Mouse (Mus musculus): ENCODE results near the gene Gm17654. TPM values are rescaled to one million over a fixed set of nuclear protein-coding genes. Genes with fewer than 3 reads are reported as not detected.
"Not testable (repeated sequence)": the region's sequence is repeated elsewhere in the genome, so short reads cannot be mapped to it uniquely, and the experiment has no call there.

Gm17654 gene
- polyA plus RNA-seq (2012; rRNA removed), result not detected in 2 replicates

DNA sequence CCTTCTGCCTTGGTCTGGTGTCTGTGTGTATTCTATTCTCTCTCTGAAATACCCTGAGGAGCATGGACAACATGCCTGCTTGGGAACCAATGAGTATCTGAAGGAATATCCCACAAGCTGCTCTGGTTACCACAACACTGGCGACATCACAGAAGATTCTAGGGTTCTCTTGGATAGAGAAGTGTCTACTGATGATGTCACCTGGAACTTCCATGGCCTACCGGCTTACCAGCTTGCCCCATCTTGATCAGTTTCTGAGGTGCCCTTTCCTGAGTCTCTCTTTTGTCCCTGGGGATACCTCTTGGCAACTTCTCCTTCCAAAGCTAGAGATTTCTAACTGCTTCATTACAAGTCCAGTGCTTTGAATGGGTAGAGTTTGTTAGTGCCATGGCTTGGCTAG, at the start of gene Gm17654:
Gene Gm17654, minus strand, starts transcription at position 101 of the 400 bp plus-strand sequence.
- H3K4me1 ChIP-seq (replicated peaks; ENCODE audit: control insufficient read depth, insufficient read depth, low read length); H3K27me3 ChIP-seq (ENCODE audit: control insufficient read depth, insufficient read depth, low read length); H3K4me3 ChIP-seq (ENCODE audit: control insufficient read depth, insufficient read depth, low read length); DNase-seq; H3K27ac ChIP-seq (ENCODE audit: control insufficient read depth, insufficient read depth, low read length); H3K36me3 ChIP-seq (ENCODE audit: control insufficient read depth, insufficient read depth, low read length): not testable (repeated sequence)
- 100% methylated on average over 1 of the region's 2 CpGs for WGBS

DNA sequence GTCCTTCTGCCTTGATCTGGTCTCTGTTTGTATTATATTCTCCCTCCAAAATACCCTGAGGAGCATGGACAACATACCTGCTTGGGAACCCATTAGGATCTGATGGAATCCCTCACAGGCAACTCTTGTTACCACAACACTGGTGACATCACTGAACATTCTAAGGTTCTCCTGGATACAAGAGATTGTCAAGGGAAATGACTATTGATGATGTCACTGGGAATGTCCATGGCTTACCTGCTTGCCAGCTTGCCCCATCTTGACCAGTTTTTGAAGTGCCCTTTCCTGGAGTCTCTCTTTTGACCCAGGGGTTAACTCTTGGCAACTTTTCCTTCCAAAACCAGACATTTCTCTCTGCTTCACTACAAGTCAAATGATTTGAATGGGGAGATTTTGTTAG, 29.0 kb upstream of the Gm17654 start, which contains the start of gene Gm10375:
Gene Gm10375, minus strand, starts transcription at position 101 of the 400 bp plus-strand sequence.
- not testable (repeated sequence) for H3K4me3 ChIP-seq (ENCODE audit: control insufficient read depth, insufficient read depth, low read length); H3K4me1 ChIP-seq (replicated peaks; ENCODE audit: control insufficient read depth, insufficient read depth, low read length); DNase-seq; H3K27me3 ChIP-seq (ENCODE audit: control insufficient read depth, insufficient read depth, low read length); H3K36me3 ChIP-seq (ENCODE audit: control insufficient read depth, insufficient read depth, low read length); H3K27ac ChIP-seq (ENCODE audit: control insufficient read depth, insufficient read depth, low read length)

DNA sequence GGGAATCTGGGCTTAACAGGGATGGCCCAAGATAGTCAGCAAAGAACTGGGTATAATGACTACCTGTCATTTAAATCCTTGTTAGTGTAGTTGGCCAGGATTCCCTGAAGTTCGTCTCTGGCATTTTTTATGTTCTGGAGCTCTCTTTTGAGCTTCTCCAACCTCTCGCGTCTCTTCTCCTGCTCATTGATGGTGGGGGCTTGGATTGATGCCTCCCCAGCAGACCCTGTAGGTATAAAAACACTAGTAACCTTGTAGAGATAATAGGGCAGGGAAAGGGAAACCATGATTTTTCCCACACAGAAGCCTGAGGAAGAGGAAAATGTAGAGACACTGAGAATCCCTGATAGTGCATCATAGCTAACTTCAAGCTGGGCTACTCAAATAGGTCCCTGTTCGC, 977 bp downstream of the Gm17654 start:
- H3K36me3 ChIP-seq (ENCODE audit: control insufficient read depth, insufficient read depth, low read length); H3K27ac ChIP-seq (ENCODE audit: control insufficient read depth, insufficient read depth, low read length); H3K27me3 ChIP-seq (ENCODE audit: control insufficient read depth, insufficient read depth, low read length); H3K4me3 ChIP-seq (ENCODE audit: control insufficient read depth, insufficient read depth, low read length); H3K4me1 ChIP-seq (replicated peaks; ENCODE audit: control insufficient read depth, insufficient read depth, low read length): not testable (repeated sequence)
- peak; percentile 2 for DNase-seq
- 84% methylated on average over 4 of the region's 4 CpGs for WGBS

DNA sequence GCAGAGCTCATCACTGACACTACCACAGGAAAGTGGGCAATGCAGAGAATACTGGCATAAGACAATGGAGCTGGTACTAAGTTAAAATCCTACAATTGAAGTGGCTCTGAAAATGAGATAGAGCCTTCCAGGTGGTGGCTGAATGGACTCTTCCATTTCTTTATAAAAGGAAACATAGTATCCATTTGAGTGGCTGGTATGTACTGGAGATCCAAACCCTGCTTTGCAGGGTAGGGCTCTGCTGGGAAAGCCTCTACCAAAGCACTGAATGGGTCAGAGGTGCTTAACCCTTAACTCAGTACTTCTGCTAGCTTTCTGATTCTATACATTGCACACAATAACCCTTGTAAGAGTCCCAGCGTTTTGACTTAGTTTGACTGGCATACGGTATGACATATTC, 26.7 kb downstream of the Gm17654 start:
- not testable (repeated sequence) for H3K27ac ChIP-seq (ENCODE audit: control insufficient read depth, insufficient read depth, low read length); H3K4me3 ChIP-seq (ENCODE audit: control insufficient read depth, insufficient read depth, low read length); H3K27me3 ChIP-seq (ENCODE audit: control insufficient read depth, insufficient read depth, low read length); H3K4me1 ChIP-seq (replicated peaks; ENCODE audit: control insufficient read depth, insufficient read depth, low read length); H3K36me3 ChIP-seq (ENCODE audit: control insufficient read depth, insufficient read depth, low read length); DNase-seq
- WGBS, result 88% methylated on average over 2 of the region's 2 CpGs

DNA sequence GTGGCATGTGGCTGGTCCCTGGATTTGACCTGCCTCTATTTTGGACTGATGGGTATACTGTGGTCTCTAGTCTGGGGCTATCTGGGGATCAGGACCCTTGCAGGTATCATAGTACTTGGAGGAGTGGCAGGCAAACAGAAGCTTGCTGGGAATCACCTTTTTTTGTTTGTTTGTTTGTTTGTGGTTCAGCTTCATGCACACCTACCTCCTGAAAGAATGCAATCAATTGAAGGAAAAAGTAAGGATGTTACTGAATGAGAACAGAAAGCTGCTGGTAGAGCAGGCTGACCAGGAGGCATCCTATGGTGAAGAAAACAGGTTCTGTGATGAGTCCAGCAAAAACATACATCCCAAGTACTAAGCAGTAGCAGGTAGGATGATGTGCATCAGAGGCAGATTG, 32.7 kb downstream of the Gm17654 start:
- H3K36me3 ChIP-seq (ENCODE audit: control insufficient read depth, insufficient read depth, low read length); DNase-seq; H3K4me1 ChIP-seq (replicated peaks; ENCODE audit: control insufficient read depth, insufficient read depth, low read length); H3K27ac ChIP-seq (ENCODE audit: control insufficient read depth, insufficient read depth, low read length); H3K4me3 ChIP-seq (ENCODE audit: control insufficient read depth, insufficient read depth, low read length); H3K27me3 ChIP-seq (ENCODE audit: control insufficient read depth, insufficient read depth, low read length): not testable (repeated sequence)

DNA sequence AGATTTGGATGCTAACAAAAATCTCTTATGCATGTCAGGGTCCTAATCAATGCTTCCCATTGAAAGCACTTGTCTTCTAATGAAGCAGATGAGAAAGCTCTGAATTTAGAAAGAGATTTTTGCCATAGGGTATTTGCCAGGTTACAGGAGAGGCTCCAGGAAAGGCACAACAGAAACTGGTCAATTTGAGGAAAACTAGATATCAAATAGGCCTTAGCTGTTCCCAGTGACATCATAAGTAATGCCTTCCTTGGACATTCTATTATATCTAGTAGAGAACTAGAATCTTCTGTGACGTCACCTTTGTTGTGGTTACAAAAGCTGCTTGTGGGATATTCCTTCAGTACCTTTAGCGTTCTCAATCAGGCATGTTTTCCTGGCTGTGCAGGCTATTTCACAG, 35.7 kb downstream of the Gm17654 start, which contains the start of gene Gm5799:
Gene Gm5799, plus strand, starts transcription at position 301 of the 400 bp plus-strand sequence.
- not testable (repeated sequence) for H3K27me3 ChIP-seq (ENCODE audit: control insufficient read depth, insufficient read depth, low read length); H3K27ac ChIP-seq (ENCODE audit: control insufficient read depth, insufficient read depth, low read length); H3K36me3 ChIP-seq (ENCODE audit: control insufficient read depth, insufficient read depth, low read length); H3K4me1 ChIP-seq (replicated peaks; ENCODE audit: control insufficient read depth, insufficient read depth, low read length); DNase-seq; H3K4me3 ChIP-seq (ENCODE audit: control insufficient read depth, insufficient read depth, low read length)
- 74% methylated on average over 2 of the region's 2 CpGs for WGBS

DNA sequence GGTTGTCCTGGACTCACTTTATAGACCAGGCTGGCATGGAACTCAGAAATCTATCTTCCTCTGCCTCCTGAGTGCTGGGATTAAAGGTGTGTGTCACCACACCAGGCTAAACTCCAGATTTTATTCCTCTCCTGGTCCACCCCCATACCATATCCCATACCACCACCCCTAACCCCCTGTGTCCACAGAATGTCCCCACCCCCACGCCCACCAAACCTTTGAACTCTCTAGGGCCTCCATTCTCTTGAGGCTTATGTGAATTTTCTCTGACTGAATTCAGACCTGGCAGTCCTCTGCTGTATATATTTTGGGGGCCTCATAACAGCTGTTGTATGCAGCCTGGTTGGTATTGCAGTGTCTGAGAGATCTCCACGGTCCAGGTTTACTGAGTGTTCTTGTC, 40.8 kb downstream of the Gm17654 start:
- H3K36me3 ChIP-seq (ENCODE audit: control insufficient read depth, insufficient read depth, low read length); H3K4me3 ChIP-seq (ENCODE audit: control insufficient read depth, insufficient read depth, low read length); H3K4me1 ChIP-seq (replicated peaks; ENCODE audit: control insufficient read depth, insufficient read depth, low read length); H3K27ac ChIP-seq (ENCODE audit: control insufficient read depth, insufficient read depth, low read length); H3K27me3 ChIP-seq (ENCODE audit: control insufficient read depth, insufficient read depth, low read length): not testable (repeated sequence)
- peak; percentile 11 for DNase-seq
- 82% methylated on average over 2 of the region's 2 CpGs for WGBS

DNA sequence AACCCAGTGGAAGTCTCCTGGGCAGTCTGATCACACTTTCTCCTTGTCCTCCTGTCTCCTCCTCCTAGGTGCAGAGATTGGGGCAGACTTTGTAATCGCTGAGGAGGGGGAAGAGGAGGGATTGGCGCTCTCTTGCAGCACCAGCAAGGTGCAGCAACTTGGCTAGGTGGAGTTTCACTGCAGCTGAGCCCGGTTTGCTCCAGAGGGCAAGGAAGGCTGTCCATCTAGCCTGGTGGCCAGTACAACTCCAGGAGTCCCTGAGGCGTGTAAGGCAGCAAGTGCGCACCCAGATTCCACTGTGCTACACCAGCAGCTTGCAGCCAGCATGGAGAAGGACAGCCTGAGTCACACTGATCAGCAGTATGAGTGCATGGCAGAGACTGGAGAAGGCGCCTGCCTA, 46.6 kb downstream of the Gm17654 start:
- H3K27me3 ChIP-seq (ENCODE audit: control insufficient read depth, insufficient read depth, low read length); H3K27ac ChIP-seq (ENCODE audit: control insufficient read depth, insufficient read depth, low read length); H3K4me3 ChIP-seq (ENCODE audit: control insufficient read depth, insufficient read depth, low read length); H3K4me1 ChIP-seq (replicated peaks; ENCODE audit: control insufficient read depth, insufficient read depth, low read length); H3K36me3 ChIP-seq (ENCODE audit: control insufficient read depth, insufficient read depth, low read length): not testable (repeated sequence)
- DNase-seq, result peak; percentile 13
- WGBS, result 62% methylated on average over 5 of the region's 6 CpGs

DNA sequence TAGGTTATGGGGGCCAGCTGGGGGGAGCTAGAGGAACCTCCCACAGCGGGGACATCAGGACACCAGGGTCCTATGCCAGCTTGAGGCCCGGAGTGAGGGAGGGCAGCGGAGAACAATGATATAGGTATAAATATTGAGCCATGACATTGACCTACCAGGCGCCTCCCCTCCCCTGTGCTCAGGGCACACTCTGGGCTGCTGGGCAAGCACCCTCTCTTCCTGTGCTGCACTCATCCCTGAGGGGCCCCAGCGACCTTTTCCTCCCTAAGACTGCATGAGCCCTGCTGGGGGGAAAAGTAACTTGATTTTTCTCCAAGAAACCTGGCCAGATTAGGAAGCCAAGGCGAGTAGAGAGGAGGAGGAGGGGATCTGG, 46.9 kb downstream of the Gm17654 start:
- not testable (repeated sequence) for H3K27me3 ChIP-seq (ENCODE audit: control insufficient read depth, insufficient read depth, low read length); H3K36me3 ChIP-seq (ENCODE audit: control insufficient read depth, insufficient read depth, low read length); H3K4me1 ChIP-seq (replicated peaks; ENCODE audit: control insufficient read depth, insufficient read depth, low read length); DNase-seq; H3K27ac ChIP-seq (ENCODE audit: control insufficient read depth, insufficient read depth, low read length); H3K4me3 ChIP-seq (ENCODE audit: control insufficient read depth, insufficient read depth, low read length)
- WGBS, result no CpG with 5 or more reads among the region's 6 CpGs

DNA sequence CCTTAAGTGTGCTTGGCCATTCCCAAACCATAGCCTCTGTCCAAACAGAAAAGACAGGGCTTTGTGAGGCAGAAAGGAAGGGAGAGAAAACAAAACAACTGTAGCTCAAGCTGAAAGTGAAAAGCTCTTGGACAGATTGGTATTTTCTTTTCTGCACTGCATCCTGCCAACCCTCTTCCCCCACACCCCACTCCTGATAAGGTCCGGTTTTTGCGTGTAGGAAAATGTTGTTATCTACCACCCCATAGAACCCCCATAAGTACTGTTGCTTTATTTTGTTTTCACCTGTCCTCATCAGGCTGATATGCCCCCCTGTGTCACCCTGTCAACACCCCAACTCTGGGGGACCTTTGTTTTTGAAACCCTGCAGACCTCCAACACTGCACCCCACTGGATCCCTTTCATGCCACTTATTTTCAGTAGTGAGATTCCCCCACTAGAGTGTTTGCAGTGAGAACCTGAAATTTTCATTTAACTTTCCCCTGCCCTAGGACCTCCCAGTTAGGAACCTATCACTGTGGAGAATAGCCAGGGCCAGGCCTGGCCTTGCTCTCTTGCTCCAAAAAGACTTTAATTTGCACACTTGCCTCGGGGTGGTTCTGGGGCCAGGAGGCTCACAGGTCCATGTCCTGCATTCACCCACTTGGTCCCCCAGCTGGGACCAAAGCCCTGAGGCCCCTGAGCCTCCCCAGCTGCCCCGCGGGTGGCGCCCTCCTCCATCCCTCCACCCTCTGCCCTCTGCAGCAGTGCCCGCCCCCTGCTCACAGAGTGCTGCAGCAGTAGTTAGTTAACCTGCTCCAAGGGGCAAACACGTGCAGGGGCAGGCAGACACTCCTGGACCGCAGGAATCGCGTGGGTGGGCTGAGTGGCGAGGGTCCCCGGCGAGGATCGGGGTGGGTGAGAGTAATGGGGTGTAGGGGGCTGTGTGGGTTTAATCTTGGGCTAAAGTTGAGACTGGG, 47.6 kb downstream of the Gm17654 start:
- 54% methylated on average over 14 of the region's 15 CpGs for WGBS
- H3K36me3 ChIP-seq (ENCODE audit: control insufficient read depth, insufficient read depth, low read length); H3K4me3 ChIP-seq (ENCODE audit: control insufficient read depth, insufficient read depth, low read length); H3K27me3 ChIP-seq (ENCODE audit: control insufficient read depth, insufficient read depth, low read length); H3K4me1 ChIP-seq (replicated peaks; ENCODE audit: control insufficient read depth, insufficient read depth, low read length); DNase-seq; H3K27ac ChIP-seq (ENCODE audit: control insufficient read depth, insufficient read depth, low read length): not testable (repeated sequence)
